Mouse (Mus musculus): ENCODE data around the gene Ptchd4. TPM values are rescaled to one million over a fixed set of nuclear protein-coding genes. Genes with fewer than 3 reads are reported as not detected.

Ptchd4 gene
- polyA plus RNA-seq, 1 experiment from 2014 or later: not detected

- no peak for TF ChIP-seq EP300 (IDR thresholded peaks at IDR 0.05)
- TF ChIP-seq CTCF (IDR thresholded peaks at IDR 0.05): no peak
- H3K27ac ChIP-seq (ENCODE audit: low read length): no peak overlapping the region
- H3K27me3 ChIP-seq (replicated peaks; ENCODE audit: insufficient read depth, low read length): no peaks in the 10 kb centered on the region
- H3K4me3 ChIP-seq (ENCODE audit: low read depth, low read length): no peak overlapping the region
- no peaks in the 10 kb centered on the region for H3K9me3 ChIP-seq (ENCODE audit: low read length)
- no peaks in the 10 kb centered on the region for H3K36me3 ChIP-seq (ENCODE audit: insufficient read depth, low read length)
- H3K4me2 ChIP-seq (replicated peaks; ENCODE audit: low read depth, low read length): no peak overlapping the region
- DNase-seq (ENCODE audit: low spot score): no peak
- H3K9ac ChIP-seq (replicated peaks; ENCODE audit: low read depth): no peak overlapping the region
- ATAC-seq: no peak
- no peaks in the 10 kb centered on the region for H3K4me1 ChIP-seq (ENCODE audit: insufficient read depth, low read depth, low read length)
Observed at GRCm38 (mm10) chr17:42462726-42463125, 147.0 kb downstream of the Ptchd4 start.

GRCm38 (mm10) chr17:42480173-42480991 is 164.6 kb downstream of the Ptchd4 start:
- no peak overlapping the region for H3K4me3 ChIP-seq (ENCODE audit: low read depth, low read length)
- H3K4me2 ChIP-seq (replicated peaks; ENCODE audit: low read depth, low read length): no peak overlapping the region
- DNase-seq (ENCODE audit: low spot score) (no peak), ATAC-seq (no peak)
- H3K9ac ChIP-seq (replicated peaks; ENCODE audit: low read depth): no peak overlapping the region
- H3K4me1 ChIP-seq (ENCODE audit: insufficient read depth, low read depth, low read length): no peaks in the 10 kb centered on the region
- no peak for TF ChIP-seq EP300 (IDR thresholded peaks at IDR 0.05)
- no peak for TF ChIP-seq CTCF (IDR thresholded peaks at IDR 0.05)
- no peaks in the 10 kb centered on the region for H3K9me3 ChIP-seq (ENCODE audit: low read length)
- H3K36me3 ChIP-seq (ENCODE audit: insufficient read depth, low read length): no peaks in the 10 kb centered on the region
- WGBS: 83% methylated on average over 5 of the region's 5 CpGs
- H3K27ac ChIP-seq (ENCODE audit: low read length): no peak overlapping the region
- no peaks in the 10 kb centered on the region for H3K27me3 ChIP-seq (replicated peaks; ENCODE audit: insufficient read depth, low read length)

GRCm38 (mm10) chr17:42509356-42510262 is 193.9 kb downstream of the Ptchd4 start:
- no peak overlapping the region for H3K4me2 ChIP-seq (replicated peaks; ENCODE audit: low read depth, low read length)
- no peak overlapping the region for H3K27ac ChIP-seq (ENCODE audit: low read length)
- no peaks in the 10 kb centered on the region for H3K36me3 ChIP-seq (ENCODE audit: insufficient read depth, low read length)
- H3K4me3 ChIP-seq (ENCODE audit: low read depth, low read length): no peak overlapping the region
- ATAC-seq (no peak), DNase-seq (ENCODE audit: low spot score) (no peak)
- TF ChIP-seq EP300 (IDR thresholded peaks at IDR 0.05): no peak
- TF ChIP-seq CTCF (IDR thresholded peaks at IDR 0.05): no peak
- H3K9ac ChIP-seq (replicated peaks; ENCODE audit: low read depth): no peak overlapping the region
- H3K4me1 ChIP-seq (ENCODE audit: insufficient read depth, low read depth, low read length): no peaks in the 10 kb centered on the region
- H3K9me3 ChIP-seq (ENCODE audit: low read length): no peaks in the 10 kb centered on the region
- no peaks in the 10 kb centered on the region for H3K27me3 ChIP-seq (replicated peaks; ENCODE audit: insufficient read depth, low read length)
- WGBS: 70% methylated on average over 9 of the region's 9 CpGs

- no peak for TF ChIP-seq CTCF (IDR thresholded peaks at IDR 0.05)
- TF ChIP-seq EP300 (IDR thresholded peaks at IDR 0.05): no peak
- 68% methylated on average over 5 of the region's 5 CpGs for WGBS
Observed at GRCm38 (mm10) chr17:42530147-42530546, 214.4 kb downstream of the Ptchd4 start.

GRCm38 (mm10) chr17:42549578-42549977 is 233.8 kb downstream of the Ptchd4 start:
- TF ChIP-seq EP300 (IDR thresholded peaks at IDR 0.05): no peak
- no peak for TF ChIP-seq CTCF (IDR thresholded peaks at IDR 0.05)
- DNase-seq (ENCODE audit: low spot score) (no peak), ATAC-seq (no peak)
- Histone ChIP-seq H3K4me2 (replicated peaks; ENCODE audit: low read depth, low read length) (no peak overlapping the region), H3K4me3 (ENCODE audit: low read depth, low read length) (no peak overlapping the region), H3K36me3 (ENCODE audit: insufficient read depth, low read length) (no peaks in the 10 kb centered on the region), H3K9ac (replicated peaks; ENCODE audit: low read depth) (no peak overlapping the region), H3K27ac (ENCODE audit: low read length) (no peak overlapping the region), H3K9me3 (ENCODE audit: low read length) (no peaks in the 10 kb centered on the region), H3K27me3 (replicated peaks; ENCODE audit: insufficient read depth, low read length) (no peaks in the 10 kb centered on the region), H3K4me1 (ENCODE audit: insufficient read depth, low read depth, low read length) (no peaks in the 10 kb centered on the region)
- WGBS: 85% methylated on average over 2 of the region's 2 CpGs

More at GRCm38 (mm10) chr17:42530147-42530546, 214.4 kb downstream of the Ptchd4 start:
- DNase-seq (ENCODE audit: low spot score) (no peak), ATAC-seq (no peak)
- Histone ChIP-seq H3K9me3 (ENCODE audit: low read length) (no peaks in the 10 kb centered on the region), H3K4me3 (ENCODE audit: low read depth, low read length) (no peak overlapping the region), H3K9ac (replicated peaks; ENCODE audit: low read depth) (no peak overlapping the region), H3K36me3 (ENCODE audit: insufficient read depth, low read length) (no peaks in the 10 kb centered on the region), H3K4me2 (replicated peaks; ENCODE audit: low read depth, low read length) (no peak overlapping the region), H3K27me3 (replicated peaks; ENCODE audit: insufficient read depth, low read length) (no peaks in the 10 kb centered on the region), H3K27ac (ENCODE audit: low read length) (no peak overlapping the region), H3K4me1 (ENCODE audit: insufficient read depth, low read depth, low read length) (no peaks in the 10 kb centered on the region)
